Mouse (Mus musculus): Measurements from ENCODE around the gene Olfr750.

- TF ChIP-seq CTCF (IDR thresholded peaks at IDR 0.05; ENCODE audit: borderline replicate concordance, control insufficient read depth, extremely low read depth, insufficient read depth, low read length, poor library complexity) (no peak), POLR2A (IDR thresholded peaks at IDR 0.05; ENCODE audit: control insufficient read depth, extremely low read depth, insufficient read depth, low read length, poor library complexity) (no peak)
Observed at GRCm38 (mm10) chr14:51017256-51017655, 57.0 kb downstream of the Olfr750 start.
